Mouse (Mus musculus): Measurements from ENCODE around the gene Mycbp.

- no peak for TF ChIP-seq CTCF (conservative IDR thresholded peaks at IDR 0.05; ENCODE audit: low read length)
- no peak for TF ChIP-seq POU5F1 (IDR thresholded peaks at IDR 0.05; ENCODE audit: borderline replicate concordance, low read length)
These were observed 16.5 kb downstream of the Mycbp start for GRCm38 (mm10) chr4:123921055-123921565.

All from E14TG2a.4 (cell line).